Mouse (Mus musculus): Measurements from ENCODE around the gene Fam131c.

DNA sequence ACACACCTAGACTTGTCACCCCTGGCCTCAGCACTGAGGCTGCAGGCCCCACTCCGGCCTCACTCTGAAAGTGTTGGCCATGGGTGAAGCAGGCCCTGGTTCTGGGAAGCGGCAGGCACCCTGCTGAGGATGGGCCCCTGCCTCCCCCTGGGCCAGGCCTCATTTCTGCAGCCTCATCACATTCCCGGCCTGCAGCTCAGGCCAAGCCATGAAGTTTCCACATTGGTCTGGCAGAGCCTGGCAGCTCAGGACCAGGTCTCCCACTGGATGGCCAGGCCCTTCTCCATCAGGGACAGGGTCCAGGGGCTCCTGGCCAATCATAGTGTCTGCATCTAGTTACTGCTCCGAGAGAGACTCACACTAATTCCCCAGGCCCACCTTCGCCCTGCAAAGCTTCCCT is 33.3 kb upstream of the Fam131c start:
- TF ChIP-seq CTCF (conservative IDR thresholded peaks at IDR 0.05; ENCODE audit: low read length) (no peak), POU5F1 (IDR thresholded peaks at IDR 0.05; ENCODE audit: borderline replicate concordance, low read length) (no peak), NANOG (IDR thresholded peaks at IDR 0.05; ENCODE audit: borderline replicate concordance, low read length) (no peak)
